Mouse (Mus musculus): ENCODE results near the gene Capn11. TPM values are rescaled to one million over a fixed set of nuclear protein-coding genes. Genes with fewer than 3 reads are reported as not detected.

Gene Capn11
- total and polyA plus RNA-seq, 2 experiments from 2014 or later, result 0.14 to 0.42 TPM

DNA sequence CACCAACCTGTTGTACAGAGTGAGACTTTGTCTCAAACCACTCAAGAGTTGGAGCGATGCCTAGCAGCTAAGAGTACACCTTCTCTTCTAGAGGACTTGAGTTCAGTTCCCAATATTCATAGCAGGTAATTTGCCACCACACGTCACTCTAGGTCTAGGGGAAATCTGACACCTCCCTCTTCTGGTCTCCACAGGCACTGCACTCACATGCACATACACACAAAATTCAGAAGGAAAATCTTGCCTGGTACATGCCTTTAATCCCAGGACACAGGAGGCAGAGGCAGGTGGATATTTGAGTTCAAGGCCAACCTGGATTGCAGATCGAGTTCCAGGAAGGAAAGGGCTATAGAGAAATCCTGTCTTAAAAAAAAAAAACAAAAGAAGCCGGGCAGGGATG lies 14.9 kb downstream of the Capn11 start:
- H3K4me1 ChIP-seq (ENCODE audit: insufficient read depth, low read length), result 0 out of 2 replicates have a peak, but pooled peaks cover 4% of the 10 kb centered on the region
- no peak overlapping the region for H3K4me2 ChIP-seq (ENCODE audit: low read depth, low read length)
- no peak overlapping the region for H3K27ac ChIP-seq
- H3K4me3 ChIP-seq (ENCODE audit: low read length), result no peak overlapping the region
- no peak for DNase-seq (ENCODE audit: low spot score)
- TF ChIP-seq CTCF (IDR thresholded peaks at IDR 0.05; ENCODE audit: low read depth), result peak; percentile 17; the same call in 1 of the 2 replicates
- no peak overlapping the region for H3K9ac ChIP-seq (replicated peaks; ENCODE audit: low read length)
- no peaks in the 10 kb centered on the region for H3K27me3 ChIP-seq (ENCODE audit: insufficient read depth, low read length)
- ATAC-seq, result no peak
- no peaks in the 10 kb centered on the region for H3K9me3 ChIP-seq (ENCODE audit: low read length)
- no peaks in the 10 kb centered on the region for H3K36me3 ChIP-seq (ENCODE audit: insufficient read depth, low read length)
- WGBS, result 91% methylated on average over 4 of the region's 4 CpGs

DNA sequence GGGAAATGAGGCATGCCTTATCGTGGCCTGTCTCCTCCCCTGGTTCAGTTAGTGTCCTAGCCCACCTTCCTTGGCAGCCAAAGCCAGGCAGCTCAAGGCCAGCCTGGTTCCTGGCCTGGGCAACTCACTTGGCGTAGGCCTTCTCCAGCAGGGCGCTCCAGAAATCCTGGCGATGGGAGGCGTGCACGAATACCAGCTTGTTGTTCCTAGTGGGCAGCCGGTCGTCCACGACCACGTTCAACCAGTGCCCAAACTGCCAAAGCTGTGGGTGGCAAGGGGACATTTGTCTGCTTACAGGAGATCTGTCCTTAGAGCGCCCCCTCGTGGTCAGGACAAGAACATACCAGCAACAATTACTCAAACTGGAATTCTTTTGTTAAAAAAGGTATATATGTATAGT lies 16.4 kb downstream of the Capn11 start:
- Histone ChIP-seq H3K9me3 (ENCODE audit: low read length) (no peaks in the 10 kb centered on the region), H3K9ac (replicated peaks; ENCODE audit: low read length) (no peak overlapping the region), H3K27me3 (ENCODE audit: insufficient read depth, low read length) (no peaks in the 10 kb centered on the region), H3K27ac (peak overlapping the region; percentile 11; the same call in 1 of the 2 replicates), H3K4me1 (ENCODE audit: insufficient read depth, low read length) (0 out of 2 replicates have a peak, but pooled peaks cover 4% of the 10 kb centered on the region), H3K36me3 (ENCODE audit: insufficient read depth, low read length) (no peaks in the 10 kb centered on the region), H3K4me3 (ENCODE audit: low read length) (no peak overlapping the region), H3K4me2 (ENCODE audit: low read depth, low read length) (peak overlapping the region; percentile 32; the same call in 1 of the 2 replicates)
- WGBS, result 13% methylated on average over 12 of the region's 12 CpGs
- ATAC-seq (peak; percentile 79), DNase-seq (ENCODE audit: low spot score) (peak; percentile 87)
- peak; percentile 91 for TF ChIP-seq CTCF (IDR thresholded peaks at IDR 0.05; ENCODE audit: low read depth)

DNA sequence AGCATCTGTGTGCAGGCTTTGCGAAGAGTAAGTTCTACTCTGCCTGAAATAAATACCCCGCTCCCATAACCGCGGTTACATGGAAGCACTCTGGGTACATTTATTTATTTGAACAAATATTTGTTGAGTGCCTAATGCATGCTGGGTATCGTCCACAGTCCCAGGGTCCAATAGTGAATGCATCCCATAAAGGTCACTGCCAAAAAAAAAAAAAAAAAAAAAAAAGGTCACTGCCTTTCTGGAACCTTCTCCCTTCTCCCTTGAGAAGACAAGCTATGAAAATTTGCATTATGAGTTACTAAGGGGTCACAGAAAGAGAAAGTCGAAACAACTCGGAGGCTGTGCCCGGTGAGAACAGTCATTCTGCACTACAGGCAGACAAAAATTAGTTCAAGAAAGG lies 17.1 kb downstream of the Capn11 start:
- Histone ChIP-seq H3K4me2 (ENCODE audit: low read depth, low read length) (no peak overlapping the region), H3K27me3 (ENCODE audit: insufficient read depth, low read length) (no peaks in the 10 kb centered on the region), H3K9me3 (ENCODE audit: low read length) (no peaks in the 10 kb centered on the region), H3K4me1 (ENCODE audit: insufficient read depth, low read length) (0 out of 2 replicates have a peak, but pooled peaks cover 4% of the 10 kb centered on the region), H3K27ac (no peak overlapping the region), H3K9ac (replicated peaks; ENCODE audit: low read length) (no peak overlapping the region), H3K36me3 (ENCODE audit: insufficient read depth, low read length) (no peaks in the 10 kb centered on the region), H3K4me3 (ENCODE audit: low read length) (no peak overlapping the region)
- DNase-seq (ENCODE audit: low spot score) (no peak), ATAC-seq (no peak)
- no peak for TF ChIP-seq CTCF (IDR thresholded peaks at IDR 0.05; ENCODE audit: low read depth)
- 91% methylated on average over 8 of the region's 8 CpGs for WGBS

DNA sequence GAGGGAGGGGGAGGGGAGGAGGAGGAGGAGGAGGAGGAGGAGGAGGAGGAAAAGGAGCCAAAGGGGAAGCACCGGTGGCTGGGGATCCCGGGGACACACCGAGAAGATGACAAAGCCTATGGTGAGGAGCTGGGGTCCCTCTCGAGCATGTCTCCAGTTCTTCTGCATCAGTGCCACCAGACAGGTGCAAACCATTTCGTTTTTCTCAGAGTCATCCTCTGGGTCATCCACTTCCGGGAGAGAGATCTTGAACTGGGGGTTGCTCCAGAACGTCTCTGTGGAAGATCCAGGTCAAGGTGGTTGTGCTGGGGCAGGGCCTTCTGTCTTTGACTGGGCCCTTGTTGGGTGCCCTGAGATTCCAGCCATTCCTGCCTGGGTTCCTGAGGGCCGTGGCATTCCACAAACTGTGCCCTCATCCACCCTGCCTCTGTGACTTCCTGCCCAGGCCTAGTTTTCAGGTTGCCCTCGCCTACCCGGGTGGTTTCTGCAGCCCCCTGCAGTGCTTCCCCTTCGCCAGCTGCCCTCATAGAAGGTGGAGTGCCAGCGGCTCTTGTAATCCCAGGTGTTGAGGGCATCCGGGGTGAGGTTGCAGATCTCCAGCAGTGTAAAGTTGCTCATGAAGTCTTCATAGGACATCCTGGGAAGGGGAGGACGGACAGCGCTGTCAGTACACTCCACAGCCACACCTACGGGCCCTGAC lies 20.4 kb downstream of the Capn11 start:
- 0 out of 2 replicates have a peak, but pooled peaks cover 4% of the 10 kb centered on the region for H3K4me1 ChIP-seq (ENCODE audit: insufficient read depth, low read length)
- H3K9ac ChIP-seq (replicated peaks; ENCODE audit: low read length), result no peak overlapping the region
- H3K9me3 ChIP-seq (ENCODE audit: low read length), result no peaks in the 10 kb centered on the region
- H3K36me3 ChIP-seq (ENCODE audit: insufficient read depth, low read length), result no peaks in the 10 kb centered on the region
- no peak for ATAC-seq
- no peaks in the 10 kb centered on the region for H3K27me3 ChIP-seq (ENCODE audit: insufficient read depth, low read length)
- H3K4me2 ChIP-seq (ENCODE audit: low read depth, low read length), result no peak overlapping the region
- 76% methylated on average over 16 of the region's 16 CpGs for WGBS
- no peak overlapping the region for H3K27ac ChIP-seq
- TF ChIP-seq CTCF (IDR thresholded peaks at IDR 0.05; ENCODE audit: low read depth), result no peak
- DNase-seq (ENCODE audit: low spot score), result no peak
- H3K4me3 ChIP-seq (ENCODE audit: low read length), result no peak overlapping the region

DNA sequence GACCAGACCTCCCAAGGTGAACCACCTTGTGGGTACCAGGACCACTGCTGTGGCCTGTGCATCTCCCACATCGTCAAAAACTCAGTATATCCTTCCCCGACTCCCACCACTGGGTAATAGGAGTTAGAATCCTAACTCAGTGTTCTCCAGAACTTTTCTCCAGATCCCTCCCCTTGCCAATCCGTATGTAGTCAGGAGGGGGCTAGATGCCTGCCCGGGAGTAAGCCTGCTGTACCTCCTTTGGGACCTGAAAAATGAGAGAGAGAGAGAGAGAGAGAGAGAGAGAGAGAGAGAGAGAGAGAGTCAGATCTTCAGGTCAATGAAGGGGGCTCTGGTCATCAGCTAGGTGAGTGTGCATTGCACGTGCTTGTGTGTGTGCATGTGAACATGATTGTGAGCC lies 25.1 kb downstream of the Capn11 start:
- Histone ChIP-seq H3K27me3 (ENCODE audit: insufficient read depth, low read length) (no peaks in the 10 kb centered on the region), H3K4me2 (ENCODE audit: low read depth, low read length) (no peak overlapping the region), H3K4me1 (ENCODE audit: insufficient read depth, low read length) (peaks cover 6% of the 10 kb centered on the region; the same call in 1 of the 2 replicates), H3K4me3 (ENCODE audit: low read length) (no peak overlapping the region), H3K27ac (no peak overlapping the region), H3K9ac (replicated peaks; ENCODE audit: low read length) (no peak overlapping the region), H3K9me3 (ENCODE audit: low read length) (no peaks in the 10 kb centered on the region), H3K36me3 (ENCODE audit: insufficient read depth, low read length) (no peaks in the 10 kb centered on the region)
- DNase-seq (ENCODE audit: low spot score) (no peak), ATAC-seq (no peak)
- no peak for TF ChIP-seq CTCF (IDR thresholded peaks at IDR 0.05; ENCODE audit: low read depth)
- 82% methylated on average over 5 of the region's 5 CpGs for WGBS

DNA sequence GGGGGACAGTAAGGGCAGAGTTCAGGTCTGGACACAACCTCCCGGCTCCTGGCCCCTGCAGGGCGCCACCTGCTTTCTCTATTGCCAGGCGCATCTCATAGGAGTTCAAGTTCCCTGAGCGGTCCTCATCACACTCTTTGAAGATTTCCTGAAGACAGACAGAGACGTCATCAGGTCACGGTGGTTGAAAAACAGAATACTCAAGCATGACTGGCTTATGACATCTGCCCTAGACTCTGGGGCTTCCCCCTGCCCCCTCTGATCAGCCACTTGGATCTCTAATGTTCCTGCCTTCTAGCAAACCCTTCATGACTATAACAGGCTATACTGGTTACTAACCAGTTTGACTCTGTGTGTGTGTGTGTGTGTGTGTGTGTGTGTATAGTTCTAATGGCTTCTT lies 27.2 kb downstream of the Capn11 start:
- Histone ChIP-seq H3K9me3 (ENCODE audit: low read length) (no peaks in the 10 kb centered on the region), H3K4me3 (ENCODE audit: low read length) (no peak overlapping the region), H3K36me3 (ENCODE audit: insufficient read depth, low read length) (no peaks in the 10 kb centered on the region), H3K27ac (no peak overlapping the region), H3K4me2 (ENCODE audit: low read depth, low read length) (no peak overlapping the region), H3K9ac (replicated peaks; ENCODE audit: low read length) (no peak overlapping the region), H3K27me3 (ENCODE audit: insufficient read depth, low read length) (no peaks in the 10 kb centered on the region), H3K4me1 (ENCODE audit: insufficient read depth, low read length) (peaks cover 6% of the 10 kb centered on the region; the same call in 1 of the 2 replicates)
- ATAC-seq (no peak), DNase-seq (ENCODE audit: low spot score) (no peak)
- 69% methylated on average over 6 of the region's 6 CpGs for WGBS
- no peak for TF ChIP-seq CTCF (IDR thresholded peaks at IDR 0.05; ENCODE audit: low read depth)

DNA sequence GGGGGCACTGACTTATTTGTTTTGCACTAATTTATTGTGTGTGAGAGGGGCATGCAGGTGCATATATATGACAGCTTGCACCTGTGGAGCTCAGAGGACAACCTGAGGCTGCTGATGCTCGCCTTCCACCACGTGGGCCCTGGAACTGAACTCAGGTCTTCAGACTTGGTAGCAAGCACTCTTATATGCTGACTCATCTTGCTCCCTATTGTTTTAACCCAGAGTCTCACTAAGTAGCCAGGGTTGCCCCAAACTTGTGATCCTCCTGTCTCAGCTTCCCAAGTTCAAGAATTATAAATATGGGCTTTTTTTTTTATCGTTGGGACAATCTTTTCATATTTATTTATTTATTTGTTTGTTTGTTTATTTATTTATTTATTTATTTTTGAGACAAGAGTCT lies 28.1 kb downstream of the Capn11 start:
- 66% methylated on average over 3 of the region's 3 CpGs for WGBS
- no peak for TF ChIP-seq CTCF (IDR thresholded peaks at IDR 0.05; ENCODE audit: low read depth)
- Histone ChIP-seq H3K4me2 (ENCODE audit: low read depth, low read length) (peak overlapping the region; percentile 69), H3K36me3 (ENCODE audit: insufficient read depth, low read length) (no peaks in the 10 kb centered on the region), H3K9ac (replicated peaks; ENCODE audit: low read length) (peak overlapping the region; percentile 46), H3K9me3 (ENCODE audit: low read length) (no peaks in the 10 kb centered on the region), H3K4me3 (ENCODE audit: low read length) (no peak overlapping the region; the same call in 1 of the 2 replicates), H3K27ac (peak overlapping the region; percentile 82; the same call in 1 of the 2 replicates), H3K27me3 (ENCODE audit: insufficient read depth, low read length) (no peaks in the 10 kb centered on the region), H3K4me1 (ENCODE audit: insufficient read depth, low read length) (peaks cover 6% of the 10 kb centered on the region; the same call in 1 of the 2 replicates)
- ATAC-seq (no peak), DNase-seq (ENCODE audit: low spot score) (no peak)

All from hindbrain, postnatal 0 days (tissue).